Mouse (Mus musculus) layer of hippocampus, postnatal 14 days (tissue): ENCODE measurements at regions not wholly inside any gene's neighbourhood (a gene's known extent, or its start where the extent isn't known, plus 50 kb on each side); places are given as distances from the start of the nearest gene placed in this dataset.

Experiments used
- DNase-seq, 2 experiments: peaks; one replicate each; pipeline ENCODE4 v3.0.0; 2021 to 2022; ENCODE audit warnings: low spot score in 2 of 2, mixed read lengths in 1 of 2

DNA sequence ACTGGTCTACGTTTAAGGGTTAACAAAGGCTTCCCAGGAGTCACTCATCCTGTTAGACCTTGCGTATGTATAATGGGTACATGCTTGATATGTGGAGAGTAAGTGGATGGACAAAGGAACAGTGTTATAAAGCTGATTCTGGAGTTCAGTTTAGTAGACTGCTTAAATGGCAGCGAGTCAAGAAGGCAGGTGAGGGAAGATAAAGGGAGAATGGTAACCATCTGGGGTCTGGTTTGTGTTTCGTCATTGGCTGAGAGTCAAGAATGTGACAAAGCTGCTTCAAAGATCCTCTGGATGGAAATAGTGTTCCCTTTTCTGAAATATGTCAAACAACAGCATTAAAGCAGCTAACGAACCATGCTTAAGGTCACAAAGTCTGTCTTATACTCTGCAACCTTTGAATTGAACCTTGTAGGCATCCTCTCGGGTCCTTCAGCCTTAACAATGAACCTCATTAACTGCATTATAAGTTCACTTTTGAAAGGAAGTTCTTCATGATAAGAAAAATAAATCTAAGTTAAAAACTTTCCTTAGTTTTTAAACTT is 286.9 kb upstream of the 4930452B06Rik start:
- DNase-seq: no peak

- DNase-seq: no peak
Observed at GRCm38 (mm10) chr14:8948751-8949150, 282.7 kb upstream of the 4930452B06Rik start.

DNA sequence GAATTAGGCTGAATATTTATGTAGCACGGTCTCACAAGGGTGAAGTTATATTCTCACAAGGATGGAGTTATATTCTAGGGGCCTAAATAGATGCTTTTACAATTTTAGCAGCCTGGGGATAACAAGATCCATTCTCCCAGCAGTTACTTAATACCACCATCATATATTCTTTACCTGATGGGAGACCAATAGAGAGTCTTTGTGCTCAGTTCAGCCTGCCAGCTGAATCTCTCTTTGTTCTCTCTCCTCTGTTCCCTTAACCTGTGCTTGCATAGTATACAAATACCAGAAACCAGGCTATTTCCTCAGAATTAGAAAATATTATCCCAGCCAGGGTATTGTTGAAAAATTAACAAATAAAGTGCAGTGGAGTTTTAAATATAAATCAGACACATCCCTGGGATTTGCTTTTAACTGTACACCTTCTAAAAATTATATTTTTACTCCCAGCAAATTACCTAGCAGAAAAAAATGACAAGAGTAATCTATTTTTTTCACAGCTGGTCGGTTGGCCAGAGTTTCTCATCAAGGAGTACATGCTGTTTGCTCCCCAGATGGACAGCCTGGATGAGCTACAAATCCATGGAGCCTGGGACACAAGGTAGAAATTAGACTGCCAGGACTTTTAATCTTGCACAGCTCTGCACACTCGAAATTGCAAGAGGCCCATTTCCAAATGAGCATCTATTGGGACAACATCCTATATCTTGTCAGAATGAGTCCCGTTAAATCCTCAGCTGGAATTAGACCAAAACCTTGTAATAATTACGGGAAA is 281.0 kb upstream of the 4930452B06Rik start:
- DNase-seq: peak in 1 of 2 experiments; percentile 16

DNA sequence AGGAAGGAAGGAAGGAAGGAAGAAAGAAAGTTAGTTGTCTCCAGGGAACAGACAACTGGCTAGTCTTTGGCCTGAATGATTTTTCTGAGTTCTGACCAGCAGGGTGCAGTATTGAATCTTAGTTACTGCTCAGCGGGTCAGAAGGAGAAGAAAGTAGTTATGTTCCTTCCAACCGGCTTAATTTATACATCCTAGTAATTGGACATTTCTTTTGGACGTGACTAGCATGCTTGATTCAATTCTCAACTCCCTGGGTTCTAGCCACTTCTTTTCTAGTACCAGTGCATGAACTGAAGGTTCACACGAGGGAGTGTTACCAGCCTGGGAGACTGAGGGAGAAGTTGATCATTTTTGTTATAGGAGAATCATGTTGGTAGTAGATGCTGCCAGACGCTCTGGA is 269.1 kb upstream of the 4930452B06Rik start:
- peak; percentile 39 to 69 for DNase-seq
